Mouse (Mus musculus) stomach, postnatal 0 days (tissue): ENCODE measurements around the gene Gps2. TPM values are rescaled to one million over a fixed set of nuclear protein-coding genes. Genes with fewer than 3 reads are reported as not detected.

ENCODE experiments used
- ATAC-seq: fragments of 200-750 bp; cut with Nextera tagmentation; 2 replicates; pipeline ENCODE4 v1.8.0; 2017; ENCODE audit not compliant: low FRiP score, low TSS enrichment
- DNase-seq: peaks from one replicate; pipeline ENCODE4 v3.0.0-alpha.2; 2016; ENCODE audit warnings: low spot score
- H3K27ac ChIP-seq: fragments of 300-500 bp; sonication (generic); replicated peaks from 2 replicates; pipeline ENCODE4 v1.5.1; 2014; ENCODE audit warnings: mild to moderate bottlenecking, control low read depth
- H3K27me3 ChIP-seq: fragments of 300-500 bp; sonication (generic); 2 replicates; pipeline ENCODE4 v1.6.1; 2014; ENCODE audit warnings: low read length; ENCODE audit not compliant: control insufficient read depth, insufficient read depth
- H3K36me3 ChIP-seq: fragments of 300-500 bp; sonication (generic); 2 replicates; pipeline ENCODE4 v1.6.1; 2014; ENCODE audit warnings: low read length, mixed read lengths; ENCODE audit not compliant: control insufficient read depth, insufficient read depth
- H3K4me1 ChIP-seq: fragments of 300-500 bp; sonication (generic); replicated peaks from 2 replicates; pipeline ENCODE4 v1.6.1; 2014; ENCODE audit warnings: antibody characterized with exemption; ENCODE audit not compliant: control insufficient read depth, insufficient read depth
- H3K4me2 ChIP-seq: fragments of 300-500 bp; sonication (generic); replicated peaks from 2 replicates; pipeline ENCODE4 v1.6.1; 2014; ENCODE audit warnings: low read depth, mild to moderate bottlenecking, control low read depth, moderate library complexity
- H3K4me3 ChIP-seq: fragments of 300-500 bp; sonication (generic); 2 replicates; pipeline ENCODE4 v1.5.1; 2014; ENCODE audit warnings: low read depth, low read length, control low read depth
- H3K9ac ChIP-seq: fragments of 300-500 bp; sonication (generic); 2 replicates; pipeline ENCODE4 v1.6.1; 2014; ENCODE audit warnings: mild to moderate bottlenecking, low read length, control low read depth, mixed read lengths
- H3K9me3 ChIP-seq: fragments of 300-500 bp; sonication (generic); 2 replicates; pipeline ENCODE4 v1.6.1; 2016; ENCODE audit warnings: low read length; ENCODE audit not compliant: control insufficient read depth
- CTCF ChIP-seq: IDR thresholded peaks from 2 replicates; pipeline ENCODE4 v1.5.1; 2016; ENCODE audit warnings: antibody characterized with exemption, low read depth, mild to moderate bottlenecking, moderate library complexity
- EP300 ChIP-seq: optimal IDR thresholded peaks from 2 replicates; pipeline ENCODE3; 2016; ENCODE audit warnings: antibody characterized with exemption
- WGBS: fragments of 180-500 bp; shearing (Covaris S2); extraction: QIAGEN DNeasy Blood & Tissue Kit; methylation state at CpG from one replicate; pipeline ENCODE4 v1.1.7; 2014; 5-methylcytosine and 5-hydroxymethylcytosine counted together
- polyA plus RNA-seq: library from polyadenylated mRNA; unstranded; fragments of >200 nt; fragmentation: Nextera tagmentation; extraction: Ambion mirVana; gene quantifications from 2 replicates; pipeline ENCODE4 v1.2.1, GENCODE M21; 2015

Gps2 gene
- polyA plus RNA-seq, 1 experiment from 2014 or later = 40.6 TPM

- TF ChIP-seq CTCF = no peak
- TF ChIP-seq EP300 = no peak
- Histone ChIP-seq H3K9me3 (no peaks in the 10 kb centered on the region), H3K27ac (peak overlapping the region; percentile 65), H3K36me3 (no peaks in the 10 kb centered on the region), H3K4me1 (peaks cover 6% of the 10 kb centered on the region), H3K4me3 (peak overlapping the region; percentile 44; the same call in 1 of the 2 replicates), H3K4me2 (peak overlapping the region; percentile 89), H3K9ac (peak overlapping the region; percentile 27; the same call in 1 of the 2 replicates), H3K27me3 (no peaks in the 10 kb centered on the region)
- ATAC-seq = peak; percentile 1; the same call in 1 of the 2 replicates
- 28% methylated on average over 9 of the region's 9 CpGs for WGBS
- DNase-seq = no peak
These were observed 23.1 kb downstream of the Gps2 start for GRCm38 (mm10) chr11:69936714-69937347.

GRCm38 (mm10) chr11:69937385-69937784 is 23.7 kb downstream of the Gps2 start:
- Histone ChIP-seq H3K36me3 (no peaks in the 10 kb centered on the region), H3K9me3 (no peaks in the 10 kb centered on the region), H3K27me3 (no peaks in the 10 kb centered on the region), H3K4me2 (no peak overlapping the region), H3K27ac (peak overlapping the region; percentile 65), H3K4me1 (peaks cover 6% of the 10 kb centered on the region), H3K9ac (peak overlapping the region; percentile 27; the same call in 1 of the 2 replicates), H3K4me3 (no peak overlapping the region)
- no peak for TF ChIP-seq EP300
- TF ChIP-seq CTCF = no peak
- DNase-seq (peak; percentile 47), ATAC-seq (peak; percentile 24; the same call in 1 of the 2 replicates)
- 15% methylated on average over 4 of the region's 4 CpGs for WGBS

GRCm38 (mm10) chr11:69937834-69938233 is 24.1 kb downstream of the Gps2 start:
- H3K27ac ChIP-seq = peak overlapping the region; percentile 65

GRCm38 (mm10) chr11:69938401-69938979 is 24.8 kb downstream of the Gps2 start:
- no peaks in the 10 kb centered on the region for H3K9me3 ChIP-seq
- H3K4me2 ChIP-seq = no peak overlapping the region
- DNase-seq (no peak), ATAC-seq (no peak)
- no peak overlapping the region for H3K9ac ChIP-seq
- 0 out of 2 replicates have a peak overlapping the region, but pooled peaks have one; percentile 40 for H3K27ac ChIP-seq
- H3K36me3 ChIP-seq = no peaks in the 10 kb centered on the region
- TF ChIP-seq EP300 (no peak), CTCF (no peak)
- 31% methylated on average over 9 of the region's 9 CpGs for WGBS
- H3K4me1 ChIP-seq = peaks cover 6% of the 10 kb centered on the region
- no peak overlapping the region for H3K4me3 ChIP-seq
- no peaks in the 10 kb centered on the region for H3K27me3 ChIP-seq

More at GRCm38 (mm10) chr11:69937834-69938233, 24.1 kb downstream of the Gps2 start:
- no peak overlapping the region for H3K4me2 ChIP-seq
- TF ChIP-seq CTCF (no peak), EP300 (no peak)
- peak overlapping the region; percentile 4; the same call in 1 of the 2 replicates for H3K9ac ChIP-seq
- ATAC-seq (no peak), DNase-seq (no peak)
- H3K36me3 ChIP-seq = no peaks in the 10 kb centered on the region
- H3K4me1 ChIP-seq = peaks cover 6% of the 10 kb centered on the region
- no peaks in the 10 kb centered on the region for H3K27me3 ChIP-seq
- H3K4me3 ChIP-seq = no peak overlapping the region
- H3K9me3 ChIP-seq = no peaks in the 10 kb centered on the region
- 69% methylated on average over 5 of the region's 5 CpGs for WGBS

GRCm38 (mm10) chr11:69939181-69939580 is 25.5 kb downstream of the Gps2 start:
- WGBS = 67% methylated on average over 5 of the region's 5 CpGs
- no peak for ATAC-seq
- Histone ChIP-seq H3K27me3 (no peaks in the 10 kb centered on the region), H3K36me3 (no peaks in the 10 kb centered on the region), H3K27ac (no peak overlapping the region), H3K4me1 (peaks cover 6% of the 10 kb centered on the region), H3K4me2 (no peak overlapping the region), H3K9ac (no peak overlapping the region), H3K4me3 (no peak overlapping the region), H3K9me3 (no peaks in the 10 kb centered on the region)
- DNase-seq = no peak
- TF ChIP-seq CTCF (no peak), EP300 (no peak)

GRCm38 (mm10) chr11:69939731-69940130 is 26.0 kb downstream of the Gps2 start:
- ATAC-seq = no peak
- 90% methylated on average over 17 of the region's 17 CpGs for WGBS
- H3K27me3 ChIP-seq = no peaks in the 10 kb centered on the region

More at GRCm38 (mm10) chr11:69939731-69940130, 26.0 kb downstream of the Gps2 start:
- Histone ChIP-seq H3K4me3 (no peak overlapping the region), H3K4me1 (peaks cover 6% of the 10 kb centered on the region), H3K4me2 (no peak overlapping the region), H3K36me3 (peaks cover 3% of the 10 kb centered on the region; the same call in 1 of the 2 replicates), H3K9ac (no peak overlapping the region), H3K27ac (no peak overlapping the region), H3K9me3 (no peaks in the 10 kb centered on the region)
- no peak for DNase-seq
- no peak for TF ChIP-seq CTCF
- TF ChIP-seq EP300 = no peak
